Mouse (Mus musculus) thymus, postnatal 14 days (tissue): ENCODE results near the gene Prdm15.

Experiments used
- DNase-seq: peaks from one replicate; pipeline ENCODE4 v3.0.0; 2021

Gene Prdm15

GRCm38 (mm10) chr16:97817414-97817813 lies 34.2 kb downstream of the Prdm15 start:
- DNase-seq = no peak

- no peak for DNase-seq
Measured at GRCm38 (mm10) chr16:97815269-97815668, 36.4 kb downstream of the Prdm15 start.

DNA sequence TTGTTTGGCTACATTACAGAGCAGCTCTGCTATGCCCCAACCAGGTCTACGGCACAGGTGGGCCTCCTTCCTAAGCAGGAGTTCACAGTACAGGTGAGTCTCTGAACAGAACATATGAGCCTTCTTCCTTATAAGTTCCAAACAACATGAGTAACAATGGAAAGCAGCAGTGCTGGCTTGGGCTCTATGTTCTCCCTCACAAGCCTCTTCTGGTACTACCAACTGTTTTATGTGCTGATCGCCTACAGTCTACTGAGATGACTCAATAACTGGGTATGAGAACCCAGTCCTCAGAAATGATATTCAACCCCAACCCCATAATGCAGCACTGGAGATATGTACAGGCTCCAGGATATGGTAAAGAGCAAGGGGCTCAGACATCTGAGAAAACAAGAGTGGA lies 37.6 kb downstream of the Prdm15 start:
- no peak for DNase-seq

- DNase-seq = no peak
Measured at GRCm38 (mm10) chr16:97808881-97809280, 42.8 kb downstream of the Prdm15 start.

GRCm38 (mm10) chr16:97805646-97806045 lies 46.0 kb downstream of the Prdm15 start:
- DNase-seq = no peak

DNA sequence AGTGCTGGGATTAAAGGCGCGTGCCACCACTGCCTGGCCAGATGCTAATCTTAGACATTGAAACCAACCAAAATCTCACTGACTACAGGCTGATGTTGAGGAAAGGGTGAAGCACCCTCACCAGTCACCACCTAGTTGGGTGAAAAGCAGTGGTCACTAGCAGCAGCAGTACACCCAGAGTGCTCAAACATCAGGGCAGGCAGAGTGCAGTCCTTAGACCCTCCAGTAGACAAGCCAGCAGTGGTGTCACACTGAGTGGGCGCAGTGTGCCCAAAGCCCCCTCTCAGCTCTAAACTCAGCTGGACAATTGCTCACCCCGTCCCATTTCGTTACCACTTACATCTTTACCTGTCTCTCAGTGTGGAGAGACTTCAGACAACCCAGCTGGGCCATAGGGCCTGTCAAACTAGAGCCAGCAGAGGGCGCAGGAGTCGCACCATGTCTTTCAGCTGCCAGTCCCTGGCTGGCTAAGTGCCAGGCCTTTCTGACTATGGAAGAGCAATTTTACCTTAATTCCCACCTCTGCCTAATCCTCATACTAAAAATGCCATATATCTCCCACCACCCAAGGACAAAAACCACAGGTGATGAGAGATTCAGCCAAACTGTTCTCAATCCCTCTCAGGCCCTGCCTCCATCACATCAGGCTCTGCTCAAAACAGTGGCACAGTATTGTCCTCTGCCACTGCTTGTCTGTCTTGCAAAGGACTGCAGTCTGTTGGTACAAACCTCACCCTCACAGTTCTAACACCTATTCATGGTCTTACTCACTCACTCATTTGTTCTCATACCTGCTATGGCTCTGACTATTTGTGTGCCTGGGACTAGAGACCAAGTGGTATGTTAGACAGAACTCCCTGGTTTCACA lies 46.7 kb downstream of the Prdm15 start:
- DNase-seq = peak; percentile 68

DNA sequence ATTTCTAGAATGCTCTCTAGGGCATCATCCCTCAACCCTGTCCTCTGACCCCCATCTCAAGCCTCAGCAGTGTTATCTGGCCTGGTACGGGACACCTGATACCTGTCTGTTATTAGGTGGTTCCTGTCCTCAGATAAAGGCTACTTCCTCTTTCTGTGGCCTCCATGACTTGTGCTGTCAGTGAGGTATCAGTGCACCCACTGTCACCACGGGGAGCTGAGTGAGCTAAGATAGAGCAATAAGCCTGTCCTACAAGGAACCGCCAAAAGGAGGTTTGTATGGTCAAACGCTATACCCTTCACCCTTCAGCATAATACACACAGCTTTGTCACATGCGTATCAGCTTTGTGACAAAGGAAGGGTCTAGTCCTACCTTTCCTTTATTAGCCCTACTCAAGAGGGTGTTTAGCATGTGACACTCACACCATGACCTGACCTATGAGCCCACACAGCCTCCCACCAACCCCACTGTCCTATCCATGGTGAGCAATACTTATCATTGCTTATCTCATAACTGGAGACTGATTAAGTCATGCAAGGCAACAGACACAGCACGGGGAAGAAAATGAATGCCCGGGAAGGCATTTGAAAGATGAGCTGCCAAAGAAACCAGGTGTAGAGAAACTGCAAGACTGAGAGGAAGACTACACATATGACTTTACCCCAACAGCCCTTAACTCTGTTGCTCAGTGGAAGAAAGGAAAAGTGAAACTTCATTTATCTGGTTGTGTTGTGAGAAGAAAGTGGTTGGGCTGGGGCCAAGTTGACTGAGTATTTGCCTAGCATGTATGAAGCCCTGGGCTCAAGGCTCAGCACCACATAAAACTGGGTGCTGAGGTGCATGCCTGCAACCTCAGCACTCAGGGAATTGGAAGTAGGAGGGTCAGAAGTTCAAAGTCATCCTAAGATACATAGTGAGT lies 53.4 kb downstream of the Prdm15 start:
- no peak for DNase-seq

GRCm38 (mm10) chr16:97797212-97797611 lies 54.4 kb downstream of the Prdm15 start:
- no peak for DNase-seq

- DNase-seq = no peak
Measured at GRCm38 (mm10) chr16:97794256-97794655, 57.4 kb downstream of the Prdm15 start.

DNA sequence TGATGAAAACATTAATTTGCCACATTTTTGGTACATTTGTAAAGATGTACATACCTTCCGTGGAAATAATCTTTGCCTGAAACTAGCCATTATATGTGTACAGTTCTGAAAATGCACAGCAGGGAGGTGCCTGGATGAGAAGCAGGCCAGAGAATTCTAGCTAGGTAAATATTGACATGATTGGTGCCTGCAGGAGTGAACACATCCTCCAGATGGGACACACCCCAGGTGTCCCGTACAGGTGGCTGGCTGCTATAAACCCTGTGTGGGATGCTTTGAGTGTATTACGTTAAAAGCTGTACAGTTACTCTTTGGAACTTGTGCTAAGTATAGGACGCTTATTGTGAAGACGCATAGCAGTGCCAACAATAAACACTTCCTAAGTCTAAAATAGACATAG lies 68.6 kb downstream of the Prdm15 start:
- no peak for DNase-seq

GRCm38 (mm10) chr16:97778353-97779025 lies 73.2 kb downstream of the Prdm15 start:
- DNase-seq = peak; percentile 72

GRCm38 (mm10) chr16:97766501-97766900 lies 85.1 kb downstream of the Prdm15 start:
- DNase-seq = no peak

- no peak for DNase-seq
Measured at GRCm38 (mm10) chr16:97764626-97765025, 87.0 kb downstream of the Prdm15 start.

DNA sequence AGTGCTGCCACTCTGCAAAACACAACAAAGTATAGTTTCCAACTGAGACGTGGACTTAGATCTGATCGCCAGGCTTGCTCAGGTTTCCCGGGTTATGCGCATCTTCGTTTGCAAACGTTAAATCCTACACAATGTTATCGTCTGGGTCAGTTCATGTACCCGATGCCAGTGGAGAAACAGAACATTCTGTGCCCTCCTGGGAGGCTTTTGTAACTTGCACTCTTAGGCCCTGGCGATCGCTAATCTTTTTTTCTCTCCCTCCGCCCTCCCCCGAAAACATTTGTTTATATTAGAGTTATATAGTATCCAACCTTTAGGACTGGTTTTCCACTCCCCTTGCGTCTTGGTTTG lies 87.7 kb downstream of the Prdm15 start:
- no peak for DNase-seq

- peak; percentile 50 for DNase-seq
Measured at GRCm38 (mm10) chr16:97763061-97763989, 88.3 kb downstream of the Prdm15 start, which contains the start of gene Ripk4. TSS of gene Ripk4 (minus strand) at chr16:97763787.

DNA sequence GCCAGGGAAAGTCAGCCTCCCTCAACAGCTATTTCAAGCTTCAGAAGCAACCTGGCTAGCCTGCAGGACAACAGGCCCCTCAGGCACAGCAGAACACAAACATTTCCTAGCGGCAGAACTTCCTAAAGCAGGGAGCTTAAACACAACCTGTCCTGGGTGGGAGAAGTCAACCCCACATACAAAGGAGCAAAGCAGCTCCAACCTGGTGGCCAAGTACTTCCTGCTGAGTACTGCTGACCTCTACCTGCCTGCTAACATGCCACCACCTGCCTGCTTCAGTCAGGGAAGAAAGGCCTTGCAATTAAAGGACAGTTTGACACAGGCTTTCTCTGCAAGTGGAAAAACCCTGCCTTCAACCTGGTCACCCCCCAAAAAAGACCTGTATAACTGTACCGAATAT lies 89.9 kb downstream of the Prdm15 start:
- no peak for DNase-seq

DNA sequence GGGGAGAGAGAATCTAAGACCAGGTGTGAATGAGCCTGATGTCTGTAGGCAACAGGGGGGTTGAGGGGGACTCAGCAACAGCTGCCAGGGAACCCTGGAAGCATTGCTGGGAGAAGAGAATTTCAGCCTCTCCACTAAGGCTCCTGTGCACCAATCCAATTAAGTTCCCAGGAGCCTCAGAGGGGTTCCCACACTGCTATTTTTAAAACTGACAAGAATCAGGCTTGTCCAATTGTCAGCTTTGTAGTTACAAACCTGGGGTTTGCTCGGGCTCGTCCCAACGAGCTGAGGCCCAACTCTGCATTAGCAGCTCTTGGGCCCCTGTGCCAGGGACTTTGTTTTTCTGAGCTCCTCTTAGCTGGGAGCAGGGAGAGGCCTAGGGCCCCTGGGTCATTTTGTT lies 92.0 kb downstream of the Prdm15 start:
- DNase-seq = no peak

GRCm38 (mm10) chr16:97758288-97758687 lies 93.4 kb downstream of the Prdm15 start:
- no peak for DNase-seq

DNA sequence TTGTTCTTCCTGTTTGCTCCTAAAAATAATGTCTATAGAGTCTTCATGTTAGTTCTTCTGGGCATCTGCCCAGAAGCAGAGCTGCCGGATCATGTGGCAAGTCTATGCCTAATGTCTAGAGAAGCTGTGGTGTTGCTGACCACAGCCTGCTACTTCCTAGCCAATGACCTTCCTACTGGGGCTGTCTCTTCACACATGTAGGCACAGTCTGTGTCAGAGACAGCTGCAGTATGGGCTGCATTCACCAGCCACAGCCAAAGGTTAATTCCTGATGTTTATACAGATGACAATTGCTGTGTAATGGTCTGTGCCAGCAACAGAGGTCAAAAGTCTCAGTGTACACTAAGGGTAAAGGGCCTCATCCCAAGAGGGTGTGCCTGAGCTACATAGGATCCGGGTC lies 95.2 kb downstream of the Prdm15 start:
- DNase-seq = no peak

DNA sequence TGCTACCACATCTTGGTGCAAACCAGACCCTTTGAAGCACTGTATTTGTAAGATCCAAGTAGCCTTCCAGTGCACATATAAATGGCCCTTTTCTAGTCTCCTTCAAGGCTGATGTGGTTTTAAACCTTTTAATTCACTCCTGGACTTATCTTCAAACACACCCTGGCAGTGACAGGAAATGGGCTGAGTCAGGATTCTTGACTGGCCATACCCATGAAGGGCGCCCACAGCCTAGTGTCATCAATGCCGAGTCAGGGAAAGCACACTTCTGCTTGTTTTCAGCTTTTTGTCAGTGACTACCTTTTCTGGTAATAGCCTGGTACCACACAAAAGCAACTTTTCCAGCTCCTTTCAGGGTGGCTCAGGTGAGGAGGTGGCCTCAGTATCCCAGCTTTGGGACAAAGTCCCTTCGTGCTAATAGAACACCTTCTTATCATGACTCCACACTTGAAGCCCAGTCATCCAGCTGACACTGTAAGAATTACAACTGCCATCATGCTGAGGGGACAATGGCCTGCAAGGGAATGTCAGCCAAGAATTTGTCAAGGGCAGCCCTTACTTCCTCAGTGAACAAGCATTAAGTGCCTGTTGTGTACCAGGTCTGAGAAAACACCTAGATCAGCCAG lies 99.2 kb downstream of the Prdm15 start:
- no peak for DNase-seq

GRCm38 (mm10) chr16:97751884-97752283 lies 99.8 kb downstream of the Prdm15 start:
- no peak for DNase-seq

DNA sequence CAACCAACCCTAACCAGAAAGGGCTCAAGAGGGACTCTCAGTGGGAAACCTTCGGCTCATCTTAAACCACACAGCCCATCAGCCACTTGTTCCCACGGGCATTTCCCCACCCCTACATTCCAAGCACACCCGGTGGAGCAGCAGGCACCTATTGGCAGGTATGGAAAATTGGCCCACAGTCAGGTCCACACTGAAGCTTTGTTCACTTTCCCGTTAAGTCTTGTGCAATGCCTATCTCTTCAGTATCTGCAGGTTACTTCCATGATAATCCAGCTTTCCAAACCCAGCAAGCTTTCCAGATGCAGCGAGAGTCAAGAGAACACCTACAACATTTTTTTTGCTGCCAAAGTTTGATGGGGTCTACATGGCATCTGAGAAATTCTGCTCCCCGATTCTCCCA lies 103.2 kb downstream of the Prdm15 start:
- no peak for DNase-seq
